Mouse (Mus musculus) hindbrain, embryonic 14.5 days (tissue): ENCODE results near the gene Slc36a1. TPM values are rescaled to one million over a fixed set of nuclear protein-coding genes. Genes with fewer than 3 reads are reported as not detected.

Experiments used
- ATAC-seq: fragments of 200-750 bp; cut with Nextera tagmentation; 2 replicates; pipeline ENCODE4 v1.8.0; 2017; ENCODE audit warnings: moderate number of reproducible peaks, mild to moderate bottlenecking, moderate TSS enrichment, moderate library complexity; ENCODE audit not compliant: low FRiP score
- DNase-seq: peaks from one replicate; pipeline ENCODE4 v3.0.0-alpha.2; 2015; ENCODE audit warnings: low spot score
- H3K27ac ChIP-seq: fragments of 300-500 bp; sonication (generic); 2 replicates; pipeline ENCODE4 v1.5.1; 2014; ENCODE audit warnings: mild to moderate bottlenecking, moderate library complexity
- H3K27me3 ChIP-seq: fragments of 300-500 bp; sonication (generic); 2 replicates; pipeline ENCODE4 v1.6.1; 2014; ENCODE audit warnings: mild to moderate bottlenecking, low read length, mixed read lengths; ENCODE audit not compliant: control insufficient read depth, insufficient read depth
- H3K36me3 ChIP-seq: fragments of 300-500 bp; sonication (generic); replicated peaks from 2 replicates; pipeline ENCODE4 v1.6.1; 2014; ENCODE audit not compliant: control insufficient read depth, insufficient read depth
- H3K4me1 ChIP-seq: fragments of 300-500 bp; sonication (generic); replicated peaks from 2 replicates; pipeline ENCODE4 v1.6.1; 2014; ENCODE audit warnings: antibody characterized with exemption, low read length, mixed read lengths; ENCODE audit not compliant: control insufficient read depth, insufficient read depth
- H3K4me2 ChIP-seq: fragments of 300-500 bp; sonication (generic); replicated peaks from 2 replicates; pipeline ENCODE4 v1.6.1; 2014; ENCODE audit warnings: mild to moderate bottlenecking, moderate library complexity
- H3K4me3 ChIP-seq: fragments of 300-500 bp; sonication (generic); replicated peaks from 2 replicates; pipeline ENCODE4 v1.5.1; 2014; ENCODE audit warnings: mild to moderate bottlenecking, low read length
- H3K9ac ChIP-seq: fragments of 300-500 bp; sonication (generic); 2 replicates; pipeline ENCODE4 v1.6.1; 2014
- H3K9me3 ChIP-seq: fragments of 300-500 bp; sonication (generic); 2 replicates; pipeline ENCODE4 v1.6.1; 2016; ENCODE audit warnings: low read length; ENCODE audit not compliant: control insufficient read depth
- WGBS: fragments of 180-500 bp; shearing (Covaris S2); extraction: QIAGEN DNeasy Blood & Tissue Kit; methylation state at CpG from one replicate; pipeline ENCODE4 v1.1.7; 2014; 5-methylcytosine and 5-hydroxymethylcytosine counted together
- polyA plus RNA-seq: library from polyadenylated mRNA; unstranded; fragments of >200 nt; fragmentation: Nextera tagmentation; extraction: Ambion mirVana; gene quantifications from 2 replicates; pipeline ENCODE4 v1.2.1, GENCODE M21; 2014

The Slc36a1 gene
- polyA plus RNA-seq, 1 experiment from 2014 or later: 4.8 TPM

DNA sequence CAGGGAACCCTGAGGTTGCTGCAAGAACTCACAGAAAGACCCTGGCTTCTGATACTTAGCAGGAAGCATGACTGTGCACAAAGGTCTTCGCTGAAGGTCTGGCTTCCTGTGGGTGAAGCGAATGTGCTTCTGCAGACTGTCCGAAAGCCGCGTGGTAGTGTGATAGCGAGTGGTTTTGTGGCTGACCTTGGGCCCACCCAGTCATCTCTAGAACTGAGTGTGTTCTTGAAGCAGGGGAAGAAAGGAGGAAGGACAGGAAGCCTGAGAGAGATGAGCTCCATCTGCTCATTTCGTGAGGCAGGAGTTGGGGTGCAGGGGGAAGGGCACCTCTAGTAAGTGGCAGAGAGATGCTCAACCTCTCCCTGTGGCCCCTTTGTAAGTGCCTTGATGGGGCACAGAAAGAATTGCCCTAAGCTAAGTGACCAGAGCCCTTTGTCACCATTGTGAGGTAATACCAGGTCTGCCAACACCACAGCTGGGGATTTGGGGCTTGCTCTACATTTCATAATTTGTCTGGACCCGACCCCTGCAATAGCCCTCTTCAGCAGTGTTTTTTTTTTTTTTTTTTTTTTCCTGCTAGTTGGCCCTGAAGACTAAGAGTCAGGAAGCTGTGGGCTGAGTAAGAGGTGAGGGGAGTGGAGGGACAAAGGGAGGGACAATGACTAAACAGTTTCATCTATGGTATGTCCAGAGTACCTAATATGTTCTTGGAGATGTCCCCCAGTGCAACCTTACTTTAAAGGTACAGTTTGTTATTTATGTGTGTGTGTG is 6.2 kb upstream of the Slc36a1 start:
- DNase-seq: no peak
- no peak overlapping the region for H3K27ac ChIP-seq
- H3K4me2 ChIP-seq: no peak overlapping the region
- no peaks in the 10 kb centered on the region for H3K36me3 ChIP-seq
- H3K4me3 ChIP-seq: no peak overlapping the region
- 81% methylated on average over 8 of the region's 8 CpGs for WGBS
- H3K9me3 ChIP-seq: no peaks in the 10 kb centered on the region
- no peak overlapping the region for H3K9ac ChIP-seq
- no peaks in the 10 kb centered on the region for H3K27me3 ChIP-seq
- no peaks in the 10 kb centered on the region for H3K4me1 ChIP-seq
- ATAC-seq: no peak

DNA sequence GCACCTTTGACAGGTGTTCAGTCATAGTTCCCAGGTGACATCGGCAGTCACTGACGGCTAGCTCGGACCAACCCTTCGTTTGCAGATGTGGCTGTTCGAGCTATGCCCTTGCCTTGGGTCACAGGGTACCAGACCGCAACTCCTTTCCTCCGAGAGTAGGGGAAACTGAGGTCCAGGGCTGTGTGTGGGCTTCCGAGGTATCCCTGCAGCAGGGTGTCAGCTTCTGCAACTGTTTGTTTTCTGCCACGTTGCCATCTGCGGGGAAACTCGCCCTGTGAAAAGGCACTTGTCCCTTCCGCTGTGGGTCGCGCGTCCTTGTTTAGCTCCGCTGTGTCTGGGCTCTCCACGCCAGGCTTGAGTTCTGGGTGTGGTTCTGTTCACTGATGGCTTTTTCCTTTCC is 452 bp downstream of the Slc36a1 start:
- ATAC-seq (peak; percentile 68), DNase-seq (peak; percentile 27)
- Histone ChIP-seq H3K4me1 (peaks cover 21% of the 10 kb centered on the region), H3K9ac (peak overlapping the region; percentile 86), H3K27me3 (no peaks in the 10 kb centered on the region), H3K4me2 (peak overlapping the region; percentile 92), H3K36me3 (no peaks in the 10 kb centered on the region), H3K9me3 (no peaks in the 10 kb centered on the region), H3K4me3 (peak overlapping the region; percentile 79), H3K27ac (0 out of 2 replicates have a peak overlapping the region, but pooled peaks have one; percentile 11)
- WGBS: 7% methylated on average over 17 of the region's 17 CpGs

DNA sequence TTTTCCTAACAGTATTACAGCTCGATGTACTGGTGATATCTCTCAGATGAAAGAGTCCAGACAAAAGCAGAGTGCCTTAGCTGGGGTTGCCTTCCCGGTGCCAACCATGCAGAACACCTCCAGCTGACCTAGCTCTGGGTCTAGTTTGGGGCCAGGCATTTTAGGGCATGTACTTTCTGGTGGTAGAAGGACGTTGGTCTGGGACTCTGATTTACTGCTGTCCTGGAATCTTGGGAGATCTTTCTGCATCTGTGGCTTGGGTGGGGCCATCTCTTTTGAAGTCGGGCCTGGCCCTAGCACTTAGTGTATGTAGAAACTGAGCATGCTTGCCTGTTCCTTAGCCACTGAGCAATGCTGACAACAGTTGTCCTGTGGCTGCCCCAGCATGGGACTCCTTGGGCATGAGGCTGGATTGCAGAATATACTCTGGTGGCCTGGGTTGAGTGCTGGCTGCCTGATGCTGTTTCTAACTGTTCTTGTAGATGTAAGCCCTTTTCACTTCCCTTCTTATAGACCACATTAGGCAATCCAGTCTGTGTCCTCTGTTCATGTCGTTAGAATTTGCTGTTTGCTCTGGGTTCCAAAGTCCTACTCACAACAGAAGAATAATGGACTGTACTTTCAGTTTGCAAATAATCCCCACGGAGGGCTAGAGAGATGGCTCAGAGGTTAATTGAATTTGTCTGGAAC is 4.0 kb downstream of the Slc36a1 start:
- H3K9ac ChIP-seq: no peak overlapping the region
- no peak overlapping the region for H3K4me2 ChIP-seq
- no peak for DNase-seq
- 76% methylated on average over 6 of the region's 6 CpGs for WGBS
- H3K36me3 ChIP-seq: no peaks in the 10 kb centered on the region
- H3K27me3 ChIP-seq: no peaks in the 10 kb centered on the region
- H3K27ac ChIP-seq: no peak overlapping the region
- no peak overlapping the region for H3K4me3 ChIP-seq
- H3K9me3 ChIP-seq: no peaks in the 10 kb centered on the region
- H3K4me1 ChIP-seq: peaks cover 21% of the 10 kb centered on the region
- no peak for ATAC-seq

DNA sequence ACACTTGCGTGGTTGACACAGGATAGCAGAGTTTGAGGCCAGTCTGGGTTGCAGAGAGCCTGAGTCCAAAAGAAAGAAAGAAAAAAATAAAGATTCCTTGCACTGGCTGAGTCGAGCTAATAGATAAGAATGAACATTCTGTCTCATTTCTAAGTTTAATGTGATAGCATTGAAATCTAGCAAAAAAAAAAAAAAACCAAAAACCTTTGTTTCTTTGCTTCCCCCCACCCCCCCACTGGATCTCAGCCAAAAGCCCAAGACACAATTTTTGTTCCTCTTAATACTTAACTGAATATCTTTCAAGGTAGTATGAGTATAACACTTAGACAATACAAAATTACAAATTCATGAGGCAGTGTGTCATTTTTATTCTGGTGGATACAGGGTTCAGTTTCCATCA is 4.9 kb downstream of the Slc36a1 start:
- peaks cover 1% of the 10 kb centered on the region; the same call in 1 of the 2 replicates for H3K36me3 ChIP-seq
- peaks cover 21% of the 10 kb centered on the region for H3K4me1 ChIP-seq
- WGBS: 80% methylated on average over 2 of the region's 2 CpGs
- DNase-seq (no peak), ATAC-seq (no peak)
- no peak overlapping the region for H3K9ac ChIP-seq
- no peaks in the 10 kb centered on the region for H3K9me3 ChIP-seq
- no peaks in the 10 kb centered on the region for H3K27me3 ChIP-seq
- no peak overlapping the region for H3K27ac ChIP-seq
- no peak overlapping the region for H3K4me3 ChIP-seq
- no peak overlapping the region for H3K4me2 ChIP-seq

DNA sequence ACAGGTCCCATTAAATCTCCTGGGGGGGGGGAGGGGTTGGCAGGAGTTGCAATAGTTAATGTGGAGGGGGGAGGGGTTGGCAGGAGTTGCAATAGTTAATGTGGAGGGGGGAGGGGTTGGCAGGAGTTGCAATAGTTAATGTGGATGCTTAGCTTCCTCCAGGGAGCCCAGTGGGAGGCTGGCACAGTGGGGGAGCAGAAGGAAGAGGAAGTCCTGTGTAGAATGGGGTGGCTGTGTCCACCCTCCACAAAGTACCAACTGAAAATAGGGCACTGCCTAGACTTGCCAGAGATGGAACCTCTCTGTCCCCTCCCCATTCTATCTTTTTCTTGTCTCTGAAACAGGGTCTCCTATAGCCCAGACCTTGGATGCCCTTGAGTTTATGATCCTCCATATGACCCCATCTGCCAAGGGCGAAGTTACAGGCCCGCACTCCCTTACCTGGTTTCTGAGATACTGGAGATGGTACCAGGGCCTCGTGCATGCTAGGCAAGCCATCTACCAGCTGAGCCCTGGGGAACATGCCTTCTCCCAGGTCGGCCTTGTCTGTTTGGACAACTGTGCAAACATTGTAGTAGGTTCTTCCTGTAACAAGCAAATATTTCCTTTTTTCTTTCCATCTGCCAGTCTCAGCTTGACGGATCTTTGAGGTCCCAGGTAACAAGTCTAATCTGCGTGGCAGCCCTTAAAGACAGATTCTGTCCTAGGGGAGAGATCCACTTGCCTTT is 5.6 kb downstream of the Slc36a1 start:
- DNase-seq: no peak
- H3K27me3 ChIP-seq: no peaks in the 10 kb centered on the region
- H3K36me3 ChIP-seq: peaks cover 9% of the 10 kb centered on the region; the same call in 1 of the 2 replicates
- H3K9me3 ChIP-seq: no peaks in the 10 kb centered on the region
- H3K4me3 ChIP-seq: no peak overlapping the region
- peaks cover 21% of the 10 kb centered on the region for H3K4me1 ChIP-seq
- H3K4me2 ChIP-seq: no peak overlapping the region
- no peak overlapping the region for H3K9ac ChIP-seq
- ATAC-seq: no peak
- 86% methylated on average over 6 of the region's 6 CpGs for WGBS
- H3K27ac ChIP-seq: no peak overlapping the region

DNA sequence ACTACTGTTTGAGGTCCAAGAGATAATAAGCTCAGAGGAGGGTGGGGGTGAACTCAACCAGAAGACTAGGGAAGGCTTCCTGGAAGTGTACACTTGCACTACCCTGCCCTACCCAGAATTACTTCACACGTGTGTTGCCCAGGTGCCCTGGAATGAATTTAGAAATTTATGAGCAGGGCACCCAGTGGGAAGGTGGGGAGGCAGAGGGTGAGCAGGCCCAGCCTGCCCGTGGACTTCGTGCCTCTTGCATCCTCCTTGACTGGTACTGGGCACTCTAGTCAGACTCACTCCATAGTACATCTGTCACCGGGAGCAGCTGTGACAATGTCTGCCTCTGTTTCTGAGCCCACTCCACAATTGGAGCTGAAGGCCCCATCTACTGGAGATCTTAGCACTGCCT is 9.4 kb downstream of the Slc36a1 start:
- WGBS: 96% methylated on average over 4 of the region's 4 CpGs
- ATAC-seq: no peak
- no peak overlapping the region for H3K4me2 ChIP-seq
- H3K9ac ChIP-seq: no peak overlapping the region
- no peak for DNase-seq
- H3K4me1 ChIP-seq: no peaks in the 10 kb centered on the region; the same call in 1 of the 2 replicates
- no peaks in the 10 kb centered on the region for H3K27me3 ChIP-seq
- no peak overlapping the region for H3K4me3 ChIP-seq
- no peaks in the 10 kb centered on the region for H3K9me3 ChIP-seq
- no peak overlapping the region for H3K27ac ChIP-seq
- peaks cover 28% of the 10 kb centered on the region for H3K36me3 ChIP-seq

DNA sequence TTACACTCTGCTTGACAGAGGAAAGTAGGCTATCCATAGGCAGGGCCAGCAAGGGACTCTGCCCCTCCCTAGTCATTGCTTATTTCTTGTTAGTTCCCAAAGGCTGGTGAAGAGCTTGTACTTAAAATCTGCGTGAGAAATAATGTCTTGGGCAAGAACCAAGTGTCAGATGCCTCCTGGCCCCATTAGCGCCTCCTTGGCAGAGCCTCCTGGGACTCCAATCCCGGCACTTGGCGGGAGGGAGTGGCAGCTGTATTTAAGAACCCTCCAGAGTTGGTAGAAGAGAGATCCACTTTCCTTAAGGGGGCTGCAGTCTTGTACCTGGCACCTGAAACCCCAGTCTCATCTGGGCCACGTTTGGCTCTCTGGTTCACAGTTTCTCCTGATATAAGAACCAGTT is 10.0 kb downstream of the Slc36a1 start:
- Histone ChIP-seq H3K4me3 (no peak overlapping the region), H3K9me3 (no peaks in the 10 kb centered on the region), H3K27ac (no peak overlapping the region), H3K4me1 (no peaks in the 10 kb centered on the region; the same call in 1 of the 2 replicates), H3K27me3 (no peaks in the 10 kb centered on the region), H3K9ac (no peak overlapping the region), H3K4me2 (no peak overlapping the region), H3K36me3 (peaks cover 35% of the 10 kb centered on the region)
- no peak for DNase-seq
- 89% methylated on average over 5 of the region's 5 CpGs for WGBS
- no peak for ATAC-seq

DNA sequence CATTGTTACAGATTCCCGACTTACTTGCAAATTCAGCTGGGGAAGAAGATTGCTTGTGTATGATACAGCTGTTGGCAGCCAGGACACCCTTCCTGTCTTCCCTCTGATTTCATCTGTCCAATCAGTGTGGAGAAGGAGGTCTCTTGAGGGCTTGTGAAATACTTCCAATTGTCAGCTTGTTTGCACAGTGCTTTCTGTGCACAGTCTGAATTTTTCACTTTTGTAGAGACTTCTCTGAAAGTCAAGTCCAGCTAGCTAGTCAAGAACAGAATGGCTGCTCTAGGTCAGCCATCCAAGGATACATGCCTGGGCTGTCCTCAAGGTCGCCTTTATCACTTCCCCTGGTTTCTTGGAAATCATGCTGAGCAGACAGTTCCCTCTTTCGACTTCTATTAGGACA is 10.8 kb downstream of the Slc36a1 start:
- H3K4me3 ChIP-seq: no peak overlapping the region
- DNase-seq (no peak), ATAC-seq (no peak)
- H3K27me3 ChIP-seq: no peaks in the 10 kb centered on the region
- H3K4me1 ChIP-seq: no peaks in the 10 kb centered on the region
- H3K4me2 ChIP-seq: no peak overlapping the region
- WGBS: 87% methylated on average over 3 of the region's 3 CpGs
- H3K27ac ChIP-seq: no peak overlapping the region
- no peak overlapping the region for H3K9ac ChIP-seq
- no peaks in the 10 kb centered on the region for H3K9me3 ChIP-seq
- H3K36me3 ChIP-seq: peaks cover 42% of the 10 kb centered on the region

DNA sequence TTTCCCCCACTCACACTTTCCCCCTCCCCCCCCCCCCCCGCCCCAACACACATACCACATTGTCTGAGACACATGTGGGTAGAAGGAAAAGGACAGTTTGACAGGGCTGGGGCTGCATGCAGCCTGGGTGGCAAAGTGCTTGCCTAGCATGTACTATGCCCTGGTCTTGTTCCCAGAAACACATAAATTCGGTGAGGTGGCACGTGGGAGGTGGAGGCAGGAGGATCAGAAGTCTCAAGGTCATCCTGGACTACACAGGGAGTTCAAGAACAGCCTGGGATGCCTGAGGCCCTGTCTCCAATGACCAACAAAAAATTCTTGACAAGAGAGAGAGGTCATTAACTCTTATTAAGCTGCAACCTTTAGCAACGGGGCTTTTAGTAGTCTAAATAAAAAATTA is 11.9 kb downstream of the Slc36a1 start:
- Histone ChIP-seq H3K36me3 (peaks cover 53% of the 10 kb centered on the region), H3K4me3 (no peak overlapping the region), H3K27me3 (no peaks in the 10 kb centered on the region), H3K27ac (no peak overlapping the region), H3K9me3 (no peaks in the 10 kb centered on the region), H3K9ac (no peak overlapping the region), H3K4me1 (no peaks in the 10 kb centered on the region), H3K4me2 (no peak overlapping the region)
- 80% methylated on average over 3 of the region's 4 CpGs for WGBS
- ATAC-seq (no peak), DNase-seq (no peak)
